Mouse (Mus musculus) midbrain, embryonic 14.5 days (tissue): ENCODE data around the gene Pitpnm2. TPM values are rescaled to one million over a fixed set of nuclear protein-coding genes. Genes with fewer than 3 reads are reported as not detected.
"Not testable (repeated sequence)": the region's sequence is repeated elsewhere in the genome, so short reads cannot be mapped to it uniquely, and the experiment has no call there.

Experiments
- ATAC-seq: fragments of 200-750 bp; cut with Nextera tagmentation; 2 replicates; pipeline ENCODE4 v1.8.0; 2017; ENCODE audit warnings: moderate number of reproducible peaks, moderate library complexity; ENCODE audit not compliant: low FRiP score, low TSS enrichment
- DNase-seq: peaks from one replicate; pipeline ENCODE4 v3.0.0-alpha.2; 2015
- H3K27ac ChIP-seq: fragments of 300-500 bp; sonication (generic); replicated peaks from 2 replicates; pipeline ENCODE4 v1.5.1; 2014; ENCODE audit warnings: mild to moderate bottlenecking, low read depth, low read length, moderate library complexity
- H3K27me3 ChIP-seq: fragments of 300-500 bp; sonication (generic); 2 replicates; pipeline ENCODE4 v1.6.1; 2014; ENCODE audit warnings: low read length, control low read depth, mixed read lengths; ENCODE audit not compliant: control insufficient read depth, insufficient read depth
- H3K36me3 ChIP-seq: fragments of 300-500 bp; sonication (generic); 2 replicates; pipeline ENCODE4 v1.6.1; 2014; ENCODE audit warnings: low read length, control low read depth; ENCODE audit not compliant: control insufficient read depth, insufficient read depth
- H3K4me1 ChIP-seq: fragments of 300-500 bp; sonication (generic); 2 replicates; pipeline ENCODE4 v1.6.1; 2014; ENCODE audit warnings: mild to moderate bottlenecking, antibody characterized with exemption, low read length, control low read depth; ENCODE audit not compliant: control insufficient read depth, insufficient read depth
- H3K4me2 ChIP-seq: fragments of 300-500 bp; sonication (generic); 2 replicates; pipeline ENCODE4 v1.6.1; 2014; ENCODE audit warnings: mild to moderate bottlenecking, low read length, moderate library complexity
- H3K4me3 ChIP-seq: fragments of 300-500 bp; sonication (generic); replicated peaks from 2 replicates; pipeline ENCODE4 v1.5.1; 2014; ENCODE audit warnings: low read depth, low read length
- H3K9ac ChIP-seq: fragments of 300-500 bp; sonication (generic); replicated peaks from 2 replicates; pipeline ENCODE4 v1.6.1; 2014; ENCODE audit warnings: mild to moderate bottlenecking, low read length, moderate library complexity
- H3K9me3 ChIP-seq: fragments of 300-500 bp; sonication (generic); 2 replicates; pipeline ENCODE4 v1.6.1; 2016; ENCODE audit warnings: low read length, control low read depth, mixed read lengths; ENCODE audit not compliant: control insufficient read depth
- WGBS: fragments of 180-500 bp; shearing (Covaris S2); extraction: QIAGEN DNeasy Blood & Tissue Kit; methylation state at CpG from one replicate; pipeline ENCODE4 v1.1.7; 2014; 5-methylcytosine and 5-hydroxymethylcytosine counted together
- polyA plus RNA-seq: library from polyadenylated mRNA; unstranded; fragments of >200 nt; fragmentation: Nextera tagmentation; extraction: Ambion mirVana; gene quantifications from 2 replicates; pipeline ENCODE4 v1.2.1, GENCODE M21; 2014

Pitpnm2 gene
- polyA plus RNA-seq, 1 experiment from 2014 or later = 11.6 TPM

DNA sequence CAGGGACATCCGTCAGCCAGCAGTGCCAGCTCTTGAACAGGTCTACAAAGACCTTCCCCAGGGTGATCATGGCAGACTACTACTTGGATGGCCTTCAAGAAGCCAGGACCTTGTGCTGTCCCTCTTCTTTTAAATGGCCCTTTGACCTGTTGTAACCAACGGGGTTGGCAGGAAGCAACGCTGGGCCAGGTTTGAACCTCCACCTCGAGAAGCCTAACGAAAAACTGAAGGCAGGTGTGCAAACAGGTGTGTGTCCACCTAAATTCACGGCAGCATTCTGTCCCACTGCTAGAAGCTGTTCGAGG lies 27.9 kb downstream of the Pitpnm2 start:
- Histone ChIP-seq H3K4me1 (peaks cover 12% of the 10 kb centered on the region; the same call in 1 of the 2 replicates), H3K27ac (no peak overlapping the region), H3K27me3 (no peaks in the 10 kb centered on the region), H3K36me3 (no peaks in the 10 kb centered on the region), H3K9me3 (no peaks in the 10 kb centered on the region), H3K4me3 (no peak overlapping the region), H3K4me2 (no peak overlapping the region), H3K9ac (no peak overlapping the region)
- no peak for ATAC-seq
- DNase-seq = no peak
- WGBS = 82% methylated on average over 7 of the region's 7 CpGs

DNA sequence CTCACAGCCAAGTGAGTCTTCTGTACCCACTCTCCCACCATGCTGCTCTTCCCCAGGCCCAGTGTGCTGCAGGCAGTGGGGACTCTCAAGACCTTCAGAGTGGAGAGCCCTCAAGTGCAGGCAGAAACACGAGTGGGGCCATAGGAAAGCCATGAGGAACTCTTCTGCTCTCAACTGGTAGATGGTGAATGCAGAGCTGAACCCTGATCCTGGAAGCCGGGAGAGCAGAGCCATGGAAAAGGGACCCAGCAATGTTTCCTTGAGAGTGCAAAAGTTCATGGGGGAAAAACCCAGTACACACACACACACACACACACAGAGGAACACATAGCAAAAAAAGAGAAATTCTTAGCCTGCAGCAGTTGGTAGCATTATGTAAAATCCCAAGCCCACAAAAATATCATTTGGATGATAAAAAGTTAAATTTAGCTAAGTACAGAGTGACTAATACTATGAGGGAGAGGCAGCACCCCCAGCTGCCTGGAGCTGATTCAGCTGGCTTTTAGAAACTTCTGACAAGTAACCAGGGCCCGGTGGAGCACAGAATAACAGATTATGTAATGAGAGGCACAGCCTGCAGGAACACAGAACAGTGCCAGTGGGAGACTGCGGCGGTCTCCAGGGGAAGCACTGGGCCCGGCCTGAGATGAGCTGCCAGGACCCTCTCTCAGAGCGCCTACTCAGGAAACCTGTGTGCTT lies 28.4 kb downstream of the Pitpnm2 start:
- H3K27ac ChIP-seq = no peak overlapping the region
- DNase-seq (no peak), ATAC-seq (no peak)

DNA sequence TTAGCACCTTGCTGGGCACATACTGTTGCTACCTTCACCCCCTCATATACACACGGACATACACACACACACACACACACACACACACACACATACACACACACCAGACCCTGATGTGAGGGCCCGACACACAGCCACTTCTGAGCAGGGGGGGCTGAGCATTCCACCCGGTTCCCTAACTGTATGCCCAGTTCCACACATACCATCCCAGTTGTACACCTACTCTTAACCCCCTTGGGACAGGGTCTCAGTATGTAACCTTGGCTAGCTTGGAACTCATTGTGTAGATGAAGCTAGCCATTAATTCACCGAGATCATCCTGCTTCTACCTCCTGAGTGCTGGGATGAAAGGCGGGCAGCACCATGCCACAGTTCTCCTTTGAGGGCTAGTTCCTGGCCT lies 29.0 kb downstream of the Pitpnm2 start:
- Histone ChIP-seq H3K4me2 (no peak overlapping the region), H3K9ac (no peak overlapping the region), H3K4me1 (peaks cover 12% of the 10 kb centered on the region; the same call in 1 of the 2 replicates), H3K27ac (no peak overlapping the region), H3K36me3 (no peaks in the 10 kb centered on the region), H3K4me3 (no peak overlapping the region), H3K27me3 (no peaks in the 10 kb centered on the region), H3K9me3 (no peaks in the 10 kb centered on the region)
- DNase-seq = no peak
- 92% methylated on average over 5 of the region's 5 CpGs for WGBS
- no peak for ATAC-seq

More for the DNA sequence above, 28.4 kb downstream of the Pitpnm2 start:
- Histone ChIP-seq H3K9me3 (no peaks in the 10 kb centered on the region), H3K4me3 (no peak overlapping the region), H3K4me1 (peaks cover 12% of the 10 kb centered on the region; the same call in 1 of the 2 replicates), H3K4me2 (no peak overlapping the region), H3K9ac (no peak overlapping the region), H3K27me3 (no peaks in the 10 kb centered on the region), H3K36me3 (no peaks in the 10 kb centered on the region)
- 52% methylated on average over 7 of the region's 7 CpGs for WGBS

DNA sequence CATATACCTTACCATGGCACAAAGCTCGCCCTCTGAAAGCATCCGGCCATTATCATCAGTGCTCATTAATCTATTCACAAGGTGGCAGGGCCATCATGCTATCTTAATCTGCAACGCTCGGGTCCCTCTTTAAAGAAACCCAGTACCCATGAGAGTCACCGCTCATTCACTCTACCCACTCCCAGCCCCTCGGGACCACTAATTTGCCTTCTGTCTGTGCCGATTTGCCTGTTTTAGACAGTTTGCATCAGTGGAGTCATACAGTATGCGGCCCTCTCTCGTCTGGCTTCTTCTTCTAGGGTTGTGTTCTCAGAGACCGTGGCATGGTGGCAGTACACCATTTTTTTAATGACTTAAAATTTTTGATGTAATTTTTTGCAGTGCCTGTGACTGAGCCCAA lies 30.1 kb downstream of the Pitpnm2 start:
- H3K4me2 ChIP-seq = no peak overlapping the region
- 63% methylated on average over 10 of the region's 10 CpGs for WGBS

DNA sequence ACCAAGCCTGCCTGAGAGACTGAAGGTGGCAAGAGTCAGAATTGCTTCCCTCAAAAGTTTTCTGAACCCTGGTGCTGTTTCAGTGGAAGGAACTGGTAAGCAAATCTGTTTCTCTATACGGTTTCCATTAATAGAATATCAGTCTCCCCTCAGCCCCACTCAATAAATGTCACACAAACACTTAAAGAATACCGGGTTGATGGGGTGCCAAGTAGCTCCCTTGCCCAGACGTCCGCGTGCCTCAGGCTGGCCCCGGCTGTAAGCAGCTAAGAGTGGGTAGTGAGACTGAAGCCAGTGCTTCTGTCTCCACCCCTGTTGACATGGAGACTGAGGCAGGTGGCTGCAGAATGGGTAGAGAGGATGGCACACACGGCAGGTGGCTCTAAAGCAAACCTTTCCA lies 30.6 kb downstream of the Pitpnm2 start:
- Histone ChIP-seq H3K9me3 (no peaks in the 10 kb centered on the region), H3K27ac (no peak overlapping the region), H3K4me3 (no peak overlapping the region), H3K36me3 (no peaks in the 10 kb centered on the region), H3K4me2 (no peak overlapping the region), H3K4me1 (peaks cover 12% of the 10 kb centered on the region; the same call in 1 of the 2 replicates), H3K27me3 (no peaks in the 10 kb centered on the region), H3K9ac (no peak overlapping the region)
- ATAC-seq = no peak
- no peak for DNase-seq
- 72% methylated on average over 7 of the region's 7 CpGs for WGBS

More for the DNA sequence above, 30.1 kb downstream of the Pitpnm2 start:
- H3K27ac ChIP-seq = no peak overlapping the region
- no peaks in the 10 kb centered on the region for H3K36me3 ChIP-seq
- DNase-seq = no peak
- H3K27me3 ChIP-seq = no peaks in the 10 kb centered on the region
- H3K4me1 ChIP-seq = peaks cover 12% of the 10 kb centered on the region; the same call in 1 of the 2 replicates
- no peak overlapping the region for H3K4me3 ChIP-seq
- H3K9me3 ChIP-seq = no peaks in the 10 kb centered on the region
- no peak for ATAC-seq
- no peak overlapping the region for H3K9ac ChIP-seq

DNA sequence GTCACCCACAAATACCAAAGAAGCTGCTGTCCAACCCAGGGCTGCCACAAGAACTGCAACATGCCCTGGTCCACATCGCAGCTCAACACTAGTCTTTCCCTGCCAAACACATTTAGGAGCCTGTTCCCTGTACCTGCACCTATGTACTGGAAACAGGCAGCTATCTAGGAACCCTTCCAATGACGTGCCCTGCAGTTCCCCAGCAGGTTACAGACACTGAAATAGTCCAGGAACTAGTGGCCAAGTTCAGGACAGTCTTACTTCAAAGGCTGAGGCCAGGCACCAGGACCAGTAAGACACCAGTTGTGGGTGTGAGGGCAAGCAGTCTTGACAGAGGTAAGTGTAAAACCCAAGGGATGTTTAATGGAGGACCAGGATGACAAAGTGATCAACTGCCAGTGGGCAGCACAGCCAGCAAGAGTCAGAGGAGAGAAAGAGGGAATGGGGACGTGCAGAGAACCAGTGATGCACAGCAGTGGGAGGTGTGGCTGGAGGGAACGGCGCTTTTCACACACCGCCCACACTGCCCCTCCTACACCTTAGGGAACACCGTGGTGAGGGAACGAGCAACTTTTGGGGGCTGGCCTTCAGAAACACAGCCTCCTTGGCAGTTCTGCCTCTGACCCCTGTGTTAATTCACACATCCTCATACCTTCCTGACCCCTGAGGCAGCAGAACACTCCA lies 31.9 kb downstream of the Pitpnm2 start:
- Histone ChIP-seq H3K9ac (no peak overlapping the region), H3K27ac (no peak overlapping the region), H3K36me3 (no peaks in the 10 kb centered on the region), H3K4me1 (peaks cover 12% of the 10 kb centered on the region; the same call in 1 of the 2 replicates), H3K27me3 (no peaks in the 10 kb centered on the region), H3K9me3 (no peaks in the 10 kb centered on the region), H3K4me2 (no peak overlapping the region), H3K4me3 (no peak overlapping the region)
- WGBS = 32% methylated on average over 8 of the region's 8 CpGs
- no peak for DNase-seq
- no peak for ATAC-seq

DNA sequence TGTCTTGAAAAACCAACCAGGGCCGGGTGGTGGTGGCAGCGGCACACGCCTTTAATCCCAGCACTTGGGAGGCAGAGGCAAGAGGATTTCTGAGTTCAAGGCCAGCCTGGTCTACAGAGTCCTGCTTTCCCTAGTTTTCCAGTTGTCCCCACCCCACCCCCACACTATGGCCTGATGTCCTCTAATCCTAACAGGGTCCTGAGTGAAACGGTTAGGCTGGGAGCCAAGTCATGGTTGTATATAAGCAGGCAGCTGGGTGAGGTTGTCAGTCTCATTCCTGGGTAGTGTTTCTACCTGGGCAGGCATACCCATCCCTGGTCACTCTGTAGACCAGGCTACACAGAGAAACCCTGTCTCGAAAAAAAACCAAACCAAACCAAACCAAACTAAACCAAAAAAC lies 32.5 kb downstream of the Pitpnm2 start:
- not testable (repeated sequence) for H3K9me3 ChIP-seq, H3K36me3 ChIP-seq, H3K27me3 ChIP-seq, H3K27ac ChIP-seq, H3K4me2 ChIP-seq, H3K4me3 ChIP-seq, DNase-seq, ATAC-seq, H3K9ac ChIP-seq
- WGBS = 90% methylated on average over 5 of the region's 5 CpGs
- peaks cover 12% of the 10 kb centered on the region; the same call in 1 of the 2 replicates for H3K4me1 ChIP-seq

DNA sequence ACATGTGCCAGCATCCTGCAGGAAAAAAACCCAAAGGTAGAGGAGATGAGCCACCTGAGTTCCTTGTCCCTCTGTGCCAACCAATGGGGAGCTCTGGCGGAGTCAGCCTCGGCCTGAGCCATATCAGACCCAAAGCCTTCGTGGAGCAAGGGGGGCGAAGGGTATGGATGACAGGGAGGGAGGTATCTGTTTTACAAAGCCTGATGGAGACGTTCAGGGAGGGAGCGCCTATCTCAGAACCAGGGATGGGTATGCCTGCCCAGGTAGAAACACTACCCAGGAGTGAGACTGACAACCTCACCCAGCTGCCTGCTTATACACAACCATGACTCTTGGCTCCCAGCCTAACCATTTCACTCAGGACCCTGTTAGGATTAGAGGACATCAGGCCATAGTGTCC lies 33.2 kb downstream of the Pitpnm2 start:
- Histone ChIP-seq H3K4me2 (no peak overlapping the region), H3K9ac (no peak overlapping the region), H3K4me1 (peaks cover 11% of the 10 kb centered on the region; the same call in 1 of the 2 replicates), H3K27me3 (no peaks in the 10 kb centered on the region), H3K4me3 (no peak overlapping the region), H3K27ac (no peak overlapping the region), H3K36me3 (no peaks in the 10 kb centered on the region), H3K9me3 (no peaks in the 10 kb centered on the region)
- no peak for DNase-seq
- 96% methylated on average over 6 of the region's 6 CpGs for WGBS
- no peak for ATAC-seq

DNA sequence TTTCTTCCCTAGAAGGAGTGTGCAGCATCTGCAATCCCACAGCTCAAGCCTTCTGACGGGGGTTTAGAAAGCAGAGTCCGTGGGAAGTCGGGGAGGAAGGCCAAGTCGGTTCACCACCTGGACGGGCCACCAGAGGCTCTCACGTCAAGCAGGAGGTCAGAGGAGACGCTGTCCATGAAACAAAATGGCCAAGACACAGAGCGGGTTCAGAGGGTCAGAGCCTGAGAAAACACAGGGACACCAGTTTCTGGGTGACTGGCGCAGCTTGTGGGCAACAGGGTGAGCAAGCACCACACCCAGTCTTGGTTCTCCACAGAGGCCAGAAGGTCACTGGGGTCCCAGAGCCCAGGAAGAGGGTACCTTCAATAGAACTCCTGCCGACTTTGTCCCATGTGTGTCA lies 33.9 kb downstream of the Pitpnm2 start:
- no peak overlapping the region for H3K27ac ChIP-seq
- WGBS = 91% methylated on average over 10 of the region's 10 CpGs
- no peaks in the 10 kb centered on the region for H3K36me3 ChIP-seq
- no peak overlapping the region for H3K4me2 ChIP-seq
- no peaks in the 10 kb centered on the region for H3K9me3 ChIP-seq
- no peaks in the 10 kb centered on the region for H3K27me3 ChIP-seq
- H3K9ac ChIP-seq = no peak overlapping the region
- H3K4me3 ChIP-seq = no peak overlapping the region
- DNase-seq (no peak), ATAC-seq (no peak)
- peaks cover 8% of the 10 kb centered on the region; the same call in 1 of the 2 replicates for H3K4me1 ChIP-seq
